ENCODE assay signal across 11 mouse cellular contexts in genomic region chr5:35888959-35889358, GRCm38 (mm10). TPM values are rescaled to one million over a fixed set of nuclear protein-coding genes. Genes with fewer than 3 reads are reported as not detected.
DNase-seq lines count a peak whose midpoint lies in the region; TF ChIP-seq lines count a peak whose summit lies in the region.
"Had no signal": no experiment of that assay in that cellular context is flagged by ENCODE, and none has a peak within 500 bp of the region (broad histone marks: within the 10 kb centered on the region; RNA-seq: fewer than 3 reads in every experiment).

No protein-coding gene starts in this region.

- H3K27ac ChIP-seq in layer of hippocampus, adult 2 months = no peak overlapping the region
- H3K27ac ChIP-seq: midbrain, embryonic 15.5 days had no signal

- no peak overlapping the region for H3K4me3 ChIP-seq in layer of hippocampus, adult 2 months
- H3K4me3 ChIP-seq: midbrain, embryonic 15.5 days had no signal

- DNase-seq in cerebellum, postnatal 14 days = peak; percentile 54 to 55
- DNase-seq in cerebellum, adult 11 months = no peak
- no peak for DNase-seq in layer of hippocampus, adult 2 months (ENCODE audit: low spot score in 2 of 2)
- no peak for DNase-seq in layer of hippocampus, postnatal 10 days (ENCODE audit: low spot score in 2 of 2)
- DNase-seq in CD4-positive helper T cell, adult 2 months (ENCODE audit: low read depth, low spot score) = peak; percentile 20
- peak; percentile 57 for DNase-seq in embryo, embryonic 11 days
- no peak for DNase-seq in right cerebral cortex, postnatal 4 days
- no peak for DNase-seq in urinary bladder, postnatal 25 days (ENCODE audit: low spot score)
- DNase-seq: heart, adult 18-20 months; kidney, adult 11 months had no signal

- TF ChIP-seq CTCF in layer of hippocampus, adult 2 months (conservative IDR thresholded peaks at IDR 0.05) = peak; percentile 84

RNA-seq across cellular contexts. Expression of gene Afap1, which starts 4.2 kb away (rescaled TPM):
- 10 to 100 TPM; 25.9 to 30.4 TPM for total RNA-seq in layer of hippocampus, adult 2 months (2021)
- 100 to 1,000 TPM; 100 to 113 TPM for total RNA-seq in layer of hippocampus, postnatal 10 days (2021)

Comparison
In these comparisons a context has a peak if more than half of its experiments do, and no peak if none do; other contexts are left out.
1. DNase-seq: peak in cerebellum, postnatal 14 days (2 of 2), CD4-positive helper T cell, adult 2 months (single experiment) and embryo, embryonic 11 days (single experiment); none in cerebellum, adult 11 months (single experiment), layer of hippocampus, adult 2 months (0 of 2), layer of hippocampus, postnatal 10 days (0 of 2), right cerebral cortex, postnatal 4 days (single experiment) and urinary bladder, postnatal 25 days (single experiment).